Mouse (Mus musculus) stomach, postnatal 0 days (tissue): ENCODE results near the gene Tprn. TPM values are rescaled to one million over a fixed set of nuclear protein-coding genes. Genes with fewer than 3 reads are reported as not detected.

ENCODE experiments used
- ATAC-seq: fragments of 200-750 bp; cut with Nextera tagmentation; 2 replicates; pipeline ENCODE4 v1.8.0; 2017; ENCODE audit not compliant: low FRiP score, low TSS enrichment
- DNase-seq: peaks from one replicate; pipeline ENCODE4 v3.0.0-alpha.2; 2016; ENCODE audit warnings: low spot score
- H3K27ac ChIP-seq: fragments of 300-500 bp; sonication (generic); replicated peaks from 2 replicates; pipeline ENCODE4 v1.5.1; 2014; ENCODE audit warnings: mild to moderate bottlenecking, control low read depth
- H3K27me3 ChIP-seq: fragments of 300-500 bp; sonication (generic); 2 replicates; pipeline ENCODE4 v1.6.1; 2014; ENCODE audit warnings: low read length; ENCODE audit not compliant: control insufficient read depth, insufficient read depth
- H3K36me3 ChIP-seq: fragments of 300-500 bp; sonication (generic); 2 replicates; pipeline ENCODE4 v1.6.1; 2014; ENCODE audit warnings: low read length, mixed read lengths; ENCODE audit not compliant: control insufficient read depth, insufficient read depth
- H3K4me1 ChIP-seq: fragments of 300-500 bp; sonication (generic); replicated peaks from 2 replicates; pipeline ENCODE4 v1.6.1; 2014; ENCODE audit warnings: antibody characterized with exemption; ENCODE audit not compliant: control insufficient read depth, insufficient read depth
- H3K4me2 ChIP-seq: fragments of 300-500 bp; sonication (generic); replicated peaks from 2 replicates; pipeline ENCODE4 v1.6.1; 2014; ENCODE audit warnings: low read depth, mild to moderate bottlenecking, control low read depth, moderate library complexity
- H3K4me3 ChIP-seq: fragments of 300-500 bp; sonication (generic); 2 replicates; pipeline ENCODE4 v1.5.1; 2014; ENCODE audit warnings: low read depth, low read length, control low read depth
- H3K9ac ChIP-seq: fragments of 300-500 bp; sonication (generic); 2 replicates; pipeline ENCODE4 v1.6.1; 2014; ENCODE audit warnings: mild to moderate bottlenecking, low read length, control low read depth, mixed read lengths
- H3K9me3 ChIP-seq: fragments of 300-500 bp; sonication (generic); 2 replicates; pipeline ENCODE4 v1.6.1; 2016; ENCODE audit warnings: low read length; ENCODE audit not compliant: control insufficient read depth
- CTCF ChIP-seq: IDR thresholded peaks from 2 replicates; pipeline ENCODE4 v1.5.1; 2016; ENCODE audit warnings: antibody characterized with exemption, low read depth, mild to moderate bottlenecking, moderate library complexity
- EP300 ChIP-seq: optimal IDR thresholded peaks from 2 replicates; pipeline ENCODE3; 2016; ENCODE audit warnings: antibody characterized with exemption
- WGBS: fragments of 180-500 bp; shearing (Covaris S2); extraction: QIAGEN DNeasy Blood & Tissue Kit; methylation state at CpG from one replicate; pipeline ENCODE4 v1.1.7; 2014; 5-methylcytosine and 5-hydroxymethylcytosine counted together
- polyA plus RNA-seq: library from polyadenylated mRNA; unstranded; fragments of >200 nt; fragmentation: Nextera tagmentation; extraction: Ambion mirVana; gene quantifications from 2 replicates; pipeline ENCODE4 v1.2.1, GENCODE M21; 2015

Tprn gene
- polyA plus RNA-seq, 1 experiment from 2014 or later: 17.4 TPM

DNA sequence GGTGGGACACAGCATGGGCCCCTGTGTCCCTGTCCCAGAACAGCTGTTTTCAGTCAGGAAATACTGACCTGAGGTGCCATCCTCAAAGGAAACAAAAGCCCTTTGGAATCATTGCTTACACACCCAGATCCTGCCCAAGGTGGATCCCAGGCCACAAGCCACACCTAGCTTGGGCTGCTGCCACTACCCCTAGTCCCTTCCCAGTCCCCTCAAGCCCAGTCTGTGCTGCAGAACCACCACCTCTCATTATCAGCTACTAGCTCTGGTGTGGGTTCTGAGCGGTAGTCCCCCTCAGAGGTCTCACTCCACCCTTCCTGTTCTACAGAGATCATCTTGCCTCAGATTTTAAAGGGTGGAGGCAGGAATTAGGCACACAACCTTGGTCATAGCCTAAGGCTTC, 23.9 kb downstream of the Tprn start:
- Histone ChIP-seq H3K4me3 (no peak overlapping the region), H3K4me1 (peaks cover 8% of the 10 kb centered on the region; the same call in 1 of the 2 replicates), H3K9ac (no peak overlapping the region), H3K9me3 (no peaks in the 10 kb centered on the region), H3K27me3 (peaks cover 2% of the 10 kb centered on the region; the same call in 1 of the 2 replicates), H3K4me2 (no peak overlapping the region), H3K36me3 (peaks cover 17% of the 10 kb centered on the region), H3K27ac (peak overlapping the region; percentile 94)
- DNase-seq: peak; percentile 64
- TF ChIP-seq CTCF: no peak
- ATAC-seq: peak; percentile 33
- 33% methylated on average over 1 of the region's 1 CpGs for WGBS

DNA sequence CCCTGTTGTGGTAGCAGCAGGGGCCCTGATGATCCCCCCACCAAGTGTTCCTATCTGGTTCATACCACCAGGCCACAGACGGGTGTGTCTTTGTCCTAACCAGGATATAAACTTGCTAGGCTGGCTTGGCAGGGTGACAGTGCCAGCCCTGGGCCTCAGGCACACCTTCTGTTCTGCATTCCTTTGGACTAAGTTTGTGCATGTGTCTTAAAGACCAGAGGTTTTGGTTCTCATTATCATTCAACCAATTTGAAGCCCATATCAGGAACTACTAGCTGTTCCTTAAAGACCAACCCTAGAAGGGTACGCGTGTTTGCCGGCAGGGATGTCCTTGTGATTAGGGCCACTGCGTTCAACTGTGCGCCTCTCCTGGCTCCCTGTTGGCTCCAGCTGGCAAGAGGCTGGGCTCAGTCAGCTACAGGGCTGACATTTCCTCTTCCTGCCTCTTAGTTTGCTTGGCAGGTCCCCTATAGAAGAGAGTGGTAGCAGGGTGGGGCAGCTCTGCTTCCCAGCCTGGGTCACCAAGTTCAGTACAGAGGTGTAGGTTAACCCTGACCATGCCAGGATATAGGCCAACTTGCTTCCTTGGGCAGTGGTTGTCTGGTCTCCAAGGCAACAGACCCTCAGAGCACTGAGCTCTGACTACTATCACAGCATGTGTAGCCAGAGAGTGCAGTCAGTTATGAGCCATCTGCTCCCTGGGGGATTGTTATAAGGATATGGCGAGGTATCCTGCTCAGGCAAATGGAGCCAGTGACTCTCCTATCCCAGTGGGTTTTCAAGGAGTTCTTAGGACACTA, 24.6 kb downstream of the Tprn start:
- H3K36me3 ChIP-seq: peaks cover 17% of the 10 kb centered on the region
- DNase-seq (peak; percentile 89), ATAC-seq (peak; percentile 82)
- H3K27ac ChIP-seq: peak overlapping the region; percentile 94
- peaks cover 8% of the 10 kb centered on the region; the same call in 1 of the 2 replicates for H3K27me3 ChIP-seq
- peaks cover 8% of the 10 kb centered on the region; the same call in 1 of the 2 replicates for H3K4me1 ChIP-seq
- 31% methylated on average over 7 of the region's 7 CpGs for WGBS
- H3K9me3 ChIP-seq: no peaks in the 10 kb centered on the region
- H3K9ac ChIP-seq: no peak overlapping the region
- 0 out of 2 replicates have a peak overlapping the region, but pooled peaks have one; percentile 8 for H3K4me2 ChIP-seq
- no peak overlapping the region for H3K4me3 ChIP-seq
- no peak for TF ChIP-seq CTCF
- peak; percentile 94 for TF ChIP-seq EP300

DNA sequence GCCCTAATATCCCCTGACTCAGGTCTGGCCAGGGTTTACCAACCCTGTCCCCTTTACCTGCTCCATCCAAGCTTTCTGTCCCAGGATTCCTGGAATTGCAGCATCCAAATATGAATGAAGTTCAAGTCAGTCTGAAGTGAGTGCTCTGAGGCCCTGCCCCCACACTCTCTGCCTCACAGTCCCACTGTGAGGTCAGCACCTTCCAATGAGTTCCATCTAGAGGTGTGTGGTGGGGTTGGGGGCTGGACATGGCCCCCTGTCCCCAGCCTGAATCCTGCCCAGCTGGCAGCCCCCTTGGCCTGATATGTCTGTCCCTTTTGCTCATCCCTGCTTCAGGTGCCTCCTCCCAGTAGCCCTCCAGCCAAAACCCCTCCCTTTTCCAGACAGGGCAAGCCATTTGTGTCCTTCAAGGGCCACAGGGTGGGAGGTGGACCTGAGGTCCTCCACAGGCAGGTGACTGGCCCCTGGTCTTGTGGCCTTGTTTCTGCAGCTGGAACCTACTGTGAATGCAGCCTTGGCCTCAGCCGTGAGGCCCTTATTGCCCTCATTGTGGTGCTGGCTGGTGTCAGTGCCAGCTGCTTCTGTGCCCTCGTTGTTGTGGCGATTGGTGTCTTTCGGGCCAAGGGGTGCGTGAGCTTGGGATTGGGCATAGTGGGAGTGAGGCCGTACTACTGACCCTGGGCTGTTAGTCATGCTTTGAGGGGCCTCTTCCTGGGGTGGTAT, 25.7 kb downstream of the Tprn start, which contains the start of gene Tmem210:
Gene Tmem210 (plus strand): TSS at position 219 of the 723 bp plus-strand sequence.
- Histone ChIP-seq H3K36me3 (peaks cover 13% of the 10 kb centered on the region), H3K4me2 (0 out of 2 replicates have a peak within 1 kb of the TSS, but pooled peaks have one; percentile 8)

DNA sequence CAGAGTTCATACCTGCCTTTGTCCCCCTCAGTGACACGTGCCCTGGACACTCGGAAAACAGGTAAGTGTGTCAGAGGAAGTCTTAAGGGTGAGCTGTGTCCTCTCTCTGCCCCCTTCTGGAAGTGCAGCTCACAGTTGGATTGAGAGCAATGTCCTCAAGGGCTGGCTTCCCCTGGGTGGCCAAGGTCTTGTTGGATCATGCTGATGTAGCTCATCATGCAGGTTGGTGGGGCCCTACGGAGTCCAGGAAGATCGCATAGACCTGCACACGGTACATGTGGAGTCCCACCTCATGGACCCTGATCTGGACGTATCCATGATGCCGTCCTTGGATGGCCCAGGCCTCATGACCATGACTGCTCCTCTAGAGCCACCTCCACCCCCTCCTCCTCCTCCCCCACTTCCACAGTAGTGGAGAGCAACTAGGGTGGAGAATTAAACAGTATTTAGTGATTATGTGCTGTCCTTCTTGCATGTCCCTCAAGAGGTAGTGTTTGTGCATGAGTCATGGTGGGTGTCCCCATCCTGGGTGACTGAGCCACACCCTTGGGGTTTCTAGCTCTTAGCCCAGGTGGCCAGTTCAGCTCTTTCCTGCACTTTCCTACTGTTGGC, 26.4 kb downstream of the Tprn start:
- peak; percentile 52 for DNase-seq
- Histone ChIP-seq H3K4me3 (no peak overlapping the region), H3K9me3 (no peaks in the 10 kb centered on the region), H3K27me3 (peaks cover 8% of the 10 kb centered on the region; the same call in 1 of the 2 replicates), H3K4me2 (no peak overlapping the region), H3K36me3 (peaks cover 9% of the 10 kb centered on the region), H3K27ac (peak overlapping the region; percentile 94), H3K4me1 (peaks cover 8% of the 10 kb centered on the region; the same call in 1 of the 2 replicates), H3K9ac (no peak overlapping the region)
- TF ChIP-seq EP300 (no peak), CTCF (no peak)
- ATAC-seq: no peak
- 68% methylated on average over 7 of the region's 7 CpGs for WGBS

More for the DNA sequence above, 25.7 kb downstream of the Tprn start, which contains the start of gene Tmem210:
- DNase-seq (no peak), ATAC-seq (no peak)
- Histone ChIP-seq H3K4me1 (peaks cover 8% of the 10 kb centered on the region; the same call in 1 of the 2 replicates), H3K9ac (no peak within 1 kb of the TSS), H3K27ac (peak within 1 kb of the TSS; percentile 94), H3K9me3 (no peaks in the 10 kb centered on the region), H3K27me3 (peaks cover 8% of the 10 kb centered on the region; the same call in 1 of the 2 replicates), H3K4me3 (no peak within 1 kb of the TSS)
- WGBS: 69% methylated on average over 6 of the region's 6 CpGs
- TF ChIP-seq EP300 (no peak), CTCF (no peak)

DNA sequence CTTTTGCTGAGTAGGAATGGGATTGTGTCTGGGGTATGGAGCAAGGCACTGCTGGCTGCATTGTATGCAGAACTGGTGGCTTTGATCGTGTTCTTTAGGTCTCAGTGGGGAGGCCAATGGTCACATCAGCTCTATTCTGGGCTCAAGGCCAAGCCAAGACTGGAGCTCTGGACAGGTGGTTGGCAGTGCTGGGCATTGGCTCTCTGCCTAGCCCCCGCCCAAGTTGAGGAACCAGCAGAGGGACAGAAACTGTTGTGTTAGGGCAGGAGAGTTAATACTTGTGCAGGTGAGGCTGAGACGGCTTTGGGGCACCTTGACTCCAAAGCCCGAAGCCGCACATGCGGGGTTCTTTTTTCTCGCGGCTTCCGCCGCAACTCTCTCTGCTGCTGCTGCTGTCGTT, 27.2 kb downstream of the Tprn start, which contains the start of gene Lrrc26:
Gene Lrrc26 (plus strand): TSS at position 265 of the 400 bp plus-strand sequence.
- ATAC-seq: peak; percentile 18
- Histone ChIP-seq H3K4me2 (peak within 1 kb of the TSS; percentile 70), H3K27ac (peak within 1 kb of the TSS; percentile 94), H3K4me3 (peak within 1 kb of the TSS; percentile 38), H3K4me1 (peaks cover 8% of the 10 kb centered on the region; the same call in 1 of the 2 replicates), H3K9ac (peak within 1 kb of the TSS; percentile 23), H3K9me3 (no peaks in the 10 kb centered on the region), H3K36me3 (peaks cover 5% of the 10 kb centered on the region), H3K27me3 (peaks cover 8% of the 10 kb centered on the region; the same call in 1 of the 2 replicates)
- WGBS: 7% methylated on average over 11 of the region's 11 CpGs
- DNase-seq: peak; percentile 87
- TF ChIP-seq CTCF: no peak
- no peak for TF ChIP-seq EP300
